Mouse (Mus musculus) lung, postnatal 0 days (tissue): ENCODE data around the gene Scel. TPM values are rescaled to one million over a fixed set of nuclear protein-coding genes. Genes with fewer than 3 reads are reported as not detected.

ENCODE experiments used
- ATAC-seq: fragments of 200-750 bp; cut with Nextera tagmentation; 2 replicates; pipeline ENCODE4 v1.8.0; 2017; ENCODE audit warnings: moderate library complexity
- DNase-seq: peaks from one replicate; pipeline ENCODE4 v3.0.0-alpha.2; 2016; ENCODE audit warnings: low spot score
- H3K27ac ChIP-seq: fragments of 300-500 bp; sonication (generic); 2 replicates; pipeline ENCODE4 v1.5.1; 2014; ENCODE audit warnings: antibody characterized with exemption, mild to moderate bottlenecking, low read length, mixed read lengths
- H3K27me3 ChIP-seq: fragments of 300-500 bp; sonication (generic); replicated peaks from 2 replicates; pipeline ENCODE4 v1.6.1; 2014; ENCODE audit warnings: low read length, mixed read lengths; ENCODE audit not compliant: insufficient read depth
- H3K36me3 ChIP-seq: fragments of 300-500 bp; sonication (generic); 2 replicates; pipeline ENCODE4 v1.6.1; 2014; ENCODE audit warnings: low read length, mixed read lengths; ENCODE audit not compliant: insufficient read depth
- H3K4me1 ChIP-seq: fragments of 300-500 bp; sonication (generic); 2 replicates; pipeline ENCODE4 v1.6.1; 2014; ENCODE audit warnings: antibody characterized with exemption, low read depth, low read length, mixed read lengths; ENCODE audit not compliant: insufficient read depth
- H3K4me2 ChIP-seq: fragments of 300-500 bp; sonication (generic); replicated peaks from 2 replicates; pipeline ENCODE4 v1.6.1; 2014; ENCODE audit warnings: low read depth, mild to moderate bottlenecking, low read length, moderate library complexity, mixed read lengths
- H3K4me3 ChIP-seq: fragments of 300-500 bp; sonication (generic); 2 replicates; pipeline ENCODE4 v1.5.1; 2014; ENCODE audit warnings: low read depth, low read length
- H3K9ac ChIP-seq: fragments of 300-500 bp; sonication (generic); replicated peaks from 2 replicates; pipeline ENCODE4 v1.6.1; 2014; ENCODE audit warnings: low read depth, mild to moderate bottlenecking
- H3K9me3 ChIP-seq: fragments of 300-500 bp; sonication (generic); 2 replicates; pipeline ENCODE4 v1.6.1; 2016; ENCODE audit warnings: low read length, mixed read lengths
- CTCF ChIP-seq: IDR thresholded peaks from 2 replicates; pipeline ENCODE4 v1.5.1; 2016; ENCODE audit warnings: antibody characterized with exemption, mild to moderate bottlenecking
- EP300 ChIP-seq: IDR thresholded peaks from 2 replicates; pipeline ENCODE4 v1.6.1; 2016; ENCODE audit warnings: antibody characterized with exemption, mild to moderate bottlenecking, control low read depth
- WGBS: fragments of 180-500 bp; shearing (Covaris S2); extraction: QIAGEN DNeasy Blood & Tissue Kit; methylation state at CpG from one replicate; pipeline ENCODE4 v1.1.7; 2014; 5-methylcytosine and 5-hydroxymethylcytosine counted together
- polyA plus RNA-seq: library from polyadenylated mRNA; unstranded; fragments of >200 nt; fragmentation: Nextera tagmentation; extraction: Ambion mirVana; gene quantifications from 2 replicates; pipeline ENCODE4 v1.2.1, GENCODE M21; 2015

Scel gene
- polyA plus RNA-seq, 1 experiment from 2014 or later = 9.5 TPM

GRCm38 (mm10) chr14:103630545-103630944 lies 117.4 kb downstream of the Scel start:
- 79% methylated on average over 8 of the region's 8 CpGs for WGBS
- Histone ChIP-seq H3K4me2 (no peak overlapping the region), H3K4me1 (no peaks in the 10 kb centered on the region), H3K36me3 (no peaks in the 10 kb centered on the region), H3K4me3 (no peak overlapping the region), H3K27ac (no peak overlapping the region), H3K9me3 (no peaks in the 10 kb centered on the region), H3K9ac (no peak overlapping the region), H3K27me3 (no peaks in the 10 kb centered on the region)
- TF ChIP-seq CTCF (peak; percentile 43), EP300 (no peak)
- ATAC-seq = no peak
- DNase-seq = no peak

GRCm38 (mm10) chr14:103643933-103644332 lies 130.8 kb downstream of the Scel start:
- Histone ChIP-seq H3K9me3 (no peaks in the 10 kb centered on the region), H3K27ac (no peak overlapping the region), H3K36me3 (no peaks in the 10 kb centered on the region), H3K4me3 (no peak overlapping the region), H3K4me1 (no peaks in the 10 kb centered on the region), H3K9ac (no peak overlapping the region), H3K4me2 (no peak overlapping the region), H3K27me3 (no peaks in the 10 kb centered on the region; the same call in 1 of the 2 replicates)
- WGBS = 54% methylated on average over 3 of the region's 3 CpGs
- TF ChIP-seq EP300 = no peak
- no peak for TF ChIP-seq CTCF
- DNase-seq (no peak), ATAC-seq (no peak)

- Histone ChIP-seq H3K4me2 (no peak overlapping the region), H3K9me3 (no peaks in the 10 kb centered on the region), H3K36me3 (no peaks in the 10 kb centered on the region), H3K27ac (no peak overlapping the region), H3K4me1 (no peaks in the 10 kb centered on the region), H3K9ac (no peak overlapping the region), H3K27me3 (peaks cover 14% of the 10 kb centered on the region; the same call in 1 of the 2 replicates), H3K4me3 (no peak overlapping the region)
- ATAC-seq (no peak), DNase-seq (no peak)
- TF ChIP-seq CTCF = no peak
- no peak for TF ChIP-seq EP300
- 86% methylated on average over 2 of the region's 2 CpGs for WGBS
Measured at GRCm38 (mm10) chr14:103647981-103648380, 134.8 kb downstream of the Scel start.

GRCm38 (mm10) chr14:103648623-103649255 lies 135.6 kb downstream of the Scel start:
- DNase-seq (no peak), ATAC-seq (no peak)
- no peaks in the 10 kb centered on the region for H3K4me1 ChIP-seq
- 30% methylated on average over 12 of the region's 12 CpGs for WGBS
- no peak overlapping the region for H3K9ac ChIP-seq
- H3K27me3 ChIP-seq = peaks cover 14% of the 10 kb centered on the region; the same call in 1 of the 2 replicates
- H3K4me2 ChIP-seq = no peak overlapping the region
- H3K36me3 ChIP-seq = no peaks in the 10 kb centered on the region
- H3K27ac ChIP-seq = no peak overlapping the region
- no peaks in the 10 kb centered on the region for H3K9me3 ChIP-seq
- no peak for TF ChIP-seq EP300
- TF ChIP-seq CTCF = no peak
- H3K4me3 ChIP-seq = no peak overlapping the region

GRCm38 (mm10) chr14:103649302-103649701 lies 136.2 kb downstream of the Scel start:
- no peak overlapping the region for H3K9ac ChIP-seq
- TF ChIP-seq CTCF (no peak), EP300 (no peak)
- no peaks in the 10 kb centered on the region for H3K36me3 ChIP-seq
- 51% methylated on average over 4 of the region's 4 CpGs for whole genome bisulfite sequencing
- H3K4me1 ChIP-seq = no peaks in the 10 kb centered on the region
- no peak overlapping the region for H3K4me2 ChIP-seq
- DNase-seq (no peak), ATAC-seq (no peak)
- H3K27ac ChIP-seq = no peak overlapping the region
- H3K9me3 ChIP-seq = no peaks in the 10 kb centered on the region
- H3K4me3 ChIP-seq = no peak overlapping the region
- H3K27me3 ChIP-seq = peaks cover 14% of the 10 kb centered on the region; the same call in 1 of the 2 replicates

- WGBS = 1% methylated on average over 22 of the region's 32 CpGs
- peak; percentile 68 for DNase-seq
- no peaks in the 10 kb centered on the region for H3K36me3 ChIP-seq
- TF ChIP-seq CTCF (no peak), EP300 (no peak)
- H3K9me3 ChIP-seq = no peaks in the 10 kb centered on the region
- ATAC-seq = peak; percentile 91
- H3K4me2 ChIP-seq = peak within 1 kb of the TSS; percentile 97
- no peak within 1 kb of the TSS for H3K27ac ChIP-seq
- H3K4me1 ChIP-seq = no peaks in the 10 kb centered on the region
- no peak within 1 kb of the TSS; the same call in 1 of the 2 replicates for H3K9ac ChIP-seq
- peaks cover 14% of the 10 kb centered on the region; the same call in 1 of the 2 replicates for H3K27me3 ChIP-seq
- H3K4me3 ChIP-seq = peak within 1 kb of the TSS; percentile 56
Measured at GRCm38 (mm10) chr14:103649896-103650334, 136.8 kb downstream of the Scel start, which contains the start of gene Slain1. Gene Slain1 (plus strand): TSS chr14:103650228.
